Mouse (Mus musculus): ENCODE measurements around the gene Sectm1a.
"Not testable (repeated sequence)": the region's sequence is repeated elsewhere in the genome, so short reads cannot be mapped to it uniquely, and the experiment has no call there.

Sectm1a gene

DNA sequence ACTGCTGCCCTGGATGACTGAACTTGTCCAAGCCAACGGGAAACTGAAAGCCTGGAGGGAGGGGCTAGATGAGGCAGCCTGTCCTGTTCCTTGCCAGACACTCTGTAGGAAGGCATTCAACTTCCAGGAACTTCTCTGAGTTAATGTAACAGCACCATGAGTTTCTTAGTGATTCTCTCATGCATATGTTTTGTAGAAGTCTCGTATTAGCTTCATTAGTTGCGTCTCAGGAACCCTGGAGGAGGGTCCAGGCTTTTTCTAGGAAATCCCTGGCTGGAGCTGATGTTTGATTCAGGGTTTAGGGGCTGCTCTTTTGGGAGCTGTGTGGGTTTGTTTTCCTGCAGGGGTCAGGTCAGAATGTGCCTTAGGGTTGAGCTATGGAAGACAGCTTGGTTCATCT, at the start of gene Sectm1a:
Gene Sectm1a, minus strand, starts transcription at position 101 of the 400 bp plus-strand sequence.
- no peak for ATAC-seq (ENCODE audit: insufficient number of reproducible peaks, low FRiP score, low TSS enrichment)

DNA sequence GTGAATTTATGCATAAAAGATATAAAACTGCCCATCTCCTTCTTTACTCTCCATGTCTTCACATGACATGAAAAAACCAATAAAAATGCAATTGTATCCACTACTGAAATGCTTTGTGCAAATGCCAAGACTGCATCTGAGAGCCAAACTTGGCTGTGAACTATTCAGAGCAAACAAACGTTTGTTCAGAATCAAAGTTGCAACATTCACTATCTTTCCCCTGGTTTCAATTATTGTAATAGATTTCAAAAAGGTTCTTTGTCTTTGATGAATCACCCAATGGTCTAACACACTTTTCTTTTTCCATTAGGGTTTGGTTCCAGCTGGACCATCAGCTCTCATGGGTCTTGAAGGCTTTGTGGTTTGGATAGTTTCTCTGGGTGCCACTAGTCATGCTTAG, 48.6 kb upstream of the Sectm1a start:
- ATAC-seq (ENCODE audit: insufficient number of reproducible peaks, low FRiP score, low TSS enrichment): no peak

DNA sequence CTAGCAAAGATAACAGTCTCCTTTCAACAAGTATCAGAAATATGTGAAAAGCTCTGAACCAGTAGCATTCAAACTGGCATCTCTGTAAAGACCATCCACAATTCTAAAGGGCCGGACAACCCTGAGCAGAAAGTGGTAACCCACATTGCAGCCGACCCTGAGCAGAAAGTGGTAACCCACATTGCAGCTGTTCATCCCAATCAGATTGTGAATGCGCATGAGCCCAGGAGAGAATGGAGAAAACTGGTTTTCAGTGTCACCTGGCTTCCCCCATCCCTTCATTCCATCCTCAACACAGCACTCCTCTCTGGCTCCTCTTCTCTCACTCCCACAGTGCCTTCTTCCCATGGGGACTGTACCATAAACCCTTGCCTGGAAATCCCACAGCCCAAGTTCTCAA, 46.4 kb upstream of the Sectm1a start:
- no peak for ATAC-seq (ENCODE audit: insufficient number of reproducible peaks, low FRiP score, low TSS enrichment)

DNA sequence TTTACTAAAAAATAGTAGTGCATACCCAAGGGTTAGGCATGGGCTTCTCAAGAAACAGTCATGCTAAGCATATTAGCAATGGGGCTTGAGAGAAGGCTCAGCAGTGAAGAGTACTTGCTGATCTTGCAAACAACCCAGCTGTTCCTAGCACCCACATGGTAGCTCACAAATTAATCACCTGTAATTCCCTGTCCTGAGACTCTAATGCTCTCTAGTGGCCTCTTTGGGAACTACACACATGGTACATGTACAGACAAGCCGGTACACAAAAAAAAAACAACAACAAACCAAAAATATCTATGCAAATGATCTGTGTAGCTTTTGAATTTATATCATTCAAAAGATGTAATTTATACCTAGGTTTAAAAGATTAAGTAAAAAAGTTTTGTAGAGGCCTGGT, 45.4 kb upstream of the Sectm1a start:
- no peak for ATAC-seq (ENCODE audit: insufficient number of reproducible peaks, low FRiP score, low TSS enrichment)

DNA sequence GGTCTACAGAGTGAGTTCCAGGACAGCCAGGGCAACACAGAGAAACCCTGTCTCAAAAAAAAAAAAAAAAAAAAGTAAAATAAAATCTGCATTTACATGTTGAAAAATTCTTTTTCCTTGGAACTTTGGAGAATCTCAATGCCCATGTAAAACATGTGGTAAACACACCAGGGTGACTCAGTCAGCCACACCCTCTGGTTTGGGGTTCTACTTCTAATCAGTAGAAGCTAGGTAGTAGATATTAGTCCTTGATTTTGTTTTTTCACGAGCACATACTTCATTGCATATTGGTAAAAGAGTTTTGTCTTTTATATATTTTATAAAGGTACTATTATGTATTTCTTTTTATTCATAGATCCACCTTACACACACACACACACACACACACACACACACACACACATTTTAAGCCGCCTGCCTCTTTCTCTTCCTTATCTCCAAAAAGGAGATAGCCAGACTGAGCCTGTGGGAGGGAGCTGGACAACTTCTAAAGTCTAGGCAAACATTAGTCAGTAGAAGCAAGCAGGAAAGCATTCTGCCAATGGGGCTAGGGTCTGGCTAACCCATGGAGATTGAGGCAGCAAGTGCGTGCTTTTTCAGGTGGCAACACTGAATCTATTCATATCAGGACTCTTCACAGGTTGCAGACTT, 44.6 kb upstream of the Sectm1a start:
- ATAC-seq (ENCODE audit: insufficient number of reproducible peaks, low FRiP score, low TSS enrichment): no peak

DNA sequence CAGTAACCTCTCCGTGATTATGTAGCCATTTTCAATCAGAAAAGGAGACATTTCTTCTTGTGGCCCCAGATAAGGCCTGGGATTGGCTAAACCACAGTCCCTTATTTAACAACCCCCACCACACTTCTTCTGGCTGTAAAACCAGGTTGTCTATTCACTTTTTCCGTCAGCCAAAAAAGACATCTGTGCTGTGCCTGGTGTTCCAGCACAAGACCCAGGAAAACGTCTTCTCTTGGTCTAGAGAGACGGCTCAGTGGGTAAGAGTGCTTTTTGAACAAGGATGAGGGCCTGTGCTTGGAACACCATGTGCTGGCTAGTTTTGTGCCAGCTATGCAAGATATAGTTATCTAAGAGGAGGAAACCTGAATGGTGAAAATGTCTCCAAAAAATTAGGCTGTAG, 42.4 kb upstream of the Sectm1a start:
- ATAC-seq (ENCODE audit: insufficient number of reproducible peaks, low FRiP score, low TSS enrichment): no peak

DNA sequence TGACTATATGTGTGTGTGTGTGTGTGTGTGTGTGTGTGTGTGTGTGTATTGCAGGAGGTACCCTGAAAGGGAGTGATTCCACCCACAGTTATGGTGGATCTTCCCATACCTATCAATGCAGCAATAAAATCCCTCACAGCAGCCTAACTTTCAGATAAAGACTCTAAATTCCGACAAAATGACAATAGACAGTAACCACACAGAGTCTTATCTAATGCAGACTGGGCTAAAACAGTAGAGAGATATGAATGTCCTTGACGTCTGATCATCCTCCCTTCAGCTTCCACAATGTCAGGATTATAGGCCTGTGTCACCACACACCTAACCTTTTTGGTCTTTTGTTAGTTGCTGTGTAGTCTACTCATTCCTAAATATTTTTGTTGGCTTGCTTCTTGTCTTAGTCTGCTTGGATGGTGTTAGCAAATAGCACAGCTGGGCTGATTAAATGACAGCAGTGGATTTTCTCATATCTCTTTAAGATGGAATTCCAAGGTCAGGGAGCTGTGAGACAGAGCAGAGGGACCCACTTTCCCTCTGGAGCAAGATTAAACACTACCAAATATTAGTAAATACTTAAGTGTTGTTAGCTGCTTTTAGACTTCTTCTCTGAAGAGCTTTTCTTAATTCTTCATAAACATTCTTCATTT, 41.1 kb upstream of the Sectm1a start:
- ATAC-seq (ENCODE audit: insufficient number of reproducible peaks, low FRiP score, low TSS enrichment): no peak

DNA sequence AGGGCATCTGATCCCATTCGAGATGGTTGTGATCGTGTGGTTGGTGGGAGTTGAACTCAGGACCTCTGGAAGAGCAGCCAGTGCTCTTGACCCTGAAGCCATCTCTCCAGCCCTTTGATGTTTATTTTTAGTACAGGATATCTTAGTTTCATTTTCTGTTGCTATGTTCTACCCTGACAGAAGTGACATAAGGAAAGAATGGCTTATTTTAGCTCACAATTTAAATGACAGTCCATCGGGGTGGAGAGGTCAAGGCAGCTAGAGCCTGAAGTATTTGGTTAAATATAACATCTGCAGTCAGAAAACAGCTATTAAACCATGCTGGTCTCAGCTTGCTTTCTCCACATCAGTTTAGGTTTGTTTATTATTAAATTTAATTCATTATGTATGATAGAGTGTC, 40.1 kb upstream of the Sectm1a start:
- ATAC-seq (ENCODE audit: insufficient number of reproducible peaks, low FRiP score, low TSS enrichment): no peak

DNA sequence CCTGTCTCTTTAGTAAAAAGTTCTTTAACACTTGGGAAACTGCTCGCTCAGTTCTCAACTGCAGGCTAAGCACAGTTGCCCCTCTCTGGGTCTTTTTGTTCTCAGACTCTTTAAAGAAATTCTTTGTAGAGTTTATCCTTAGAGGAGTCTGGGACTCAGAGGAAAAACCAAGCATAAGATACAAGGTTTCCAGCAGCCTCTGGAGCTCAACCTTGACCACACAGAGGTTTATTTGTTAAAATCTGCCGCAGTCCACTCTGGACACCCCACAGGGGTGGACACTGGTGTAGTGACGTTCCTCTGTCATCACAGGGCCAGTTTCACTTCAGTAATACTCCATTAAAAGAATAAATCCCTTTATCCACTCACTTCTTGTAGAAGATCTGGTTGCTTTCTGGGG, 37.6 kb upstream of the Sectm1a start, which contains the start of gene Tex19.2:
Gene Tex19.2, minus strand, starts transcription at position 101 of the 400 bp plus-strand sequence.
- no peak for ATAC-seq (ENCODE audit: insufficient number of reproducible peaks, low FRiP score, low TSS enrichment)

DNA sequence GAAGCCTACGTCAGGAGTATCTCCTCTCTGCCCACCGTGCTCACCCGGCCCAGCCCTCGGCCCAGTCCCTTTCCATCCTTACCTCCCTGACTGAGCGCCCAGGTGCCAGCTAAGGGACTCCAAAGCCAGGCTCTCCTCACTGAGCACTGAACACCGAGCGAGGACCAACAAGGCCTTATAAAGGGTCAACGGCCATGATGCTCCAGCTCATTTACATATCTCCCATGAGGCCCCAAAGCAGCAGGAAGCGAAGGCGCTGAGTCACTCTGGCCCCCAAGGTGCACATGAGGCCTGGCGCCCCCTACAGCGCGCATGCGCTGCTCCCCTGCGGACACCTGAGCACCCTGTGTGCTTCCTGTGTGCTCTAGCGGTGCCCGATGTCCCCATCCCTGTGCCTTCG, 37.1 kb upstream of the Sectm1a start:
- no peak for ATAC-seq (ENCODE audit: insufficient number of reproducible peaks, low FRiP score, low TSS enrichment)

DNA sequence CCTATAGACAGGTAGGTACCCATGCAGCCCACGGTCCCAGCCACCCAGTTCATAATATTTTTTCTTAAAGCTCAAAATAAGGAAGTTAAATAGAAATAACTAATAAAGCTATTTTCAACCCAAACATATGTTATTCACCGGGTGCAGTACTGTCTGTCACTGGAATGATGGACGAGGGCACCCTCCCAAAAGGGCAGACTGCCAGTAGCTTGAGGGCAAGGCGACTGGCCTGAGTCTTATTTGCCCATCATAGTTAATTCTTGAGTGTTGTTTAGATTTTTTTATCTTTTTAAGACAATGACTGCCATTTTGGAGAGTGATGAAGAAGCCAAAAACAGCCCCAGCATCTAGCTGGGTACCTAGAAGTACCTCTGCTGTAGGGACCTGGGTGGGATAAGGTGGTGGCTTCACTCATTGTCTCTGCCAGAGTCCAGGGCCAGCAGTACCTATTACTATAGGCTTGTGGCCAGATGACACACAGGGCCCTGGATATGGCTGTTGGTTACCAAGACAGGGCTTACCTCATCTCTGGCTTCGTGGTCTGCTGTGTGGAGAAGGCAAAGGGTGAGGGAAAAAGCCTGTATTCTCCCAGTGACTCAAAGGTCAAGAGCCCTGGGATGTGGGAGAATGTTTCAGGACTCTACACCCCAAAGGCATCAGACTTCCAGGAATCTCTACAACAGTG, 31.2 kb upstream of the Sectm1a start:
- ATAC-seq (ENCODE audit: insufficient number of reproducible peaks, low FRiP score, low TSS enrichment): 0 out of 2 replicates have a peak, but pooled peaks have one; percentile 15

DNA sequence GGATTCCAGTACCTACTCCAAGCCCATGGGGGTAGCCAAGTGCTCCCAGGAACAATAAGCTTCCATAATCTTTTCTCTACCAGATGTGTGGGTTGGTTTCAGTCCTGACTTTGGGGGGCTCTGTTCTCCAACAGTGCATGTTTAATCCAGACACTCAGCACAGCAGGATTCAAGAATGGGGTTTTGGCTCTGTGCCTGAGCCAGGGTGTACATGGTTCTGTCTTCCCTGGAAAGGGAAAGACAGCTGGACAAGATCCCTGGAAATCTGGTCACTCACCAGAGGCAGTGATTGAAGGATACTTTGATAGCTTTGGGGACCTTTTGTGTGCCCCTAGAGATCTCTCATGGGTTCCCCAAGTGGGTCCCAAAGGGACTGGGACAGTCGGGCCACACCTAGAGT, 30.6 kb upstream of the Sectm1a start:
- ATAC-seq (ENCODE audit: insufficient number of reproducible peaks, low FRiP score, low TSS enrichment): no peak

DNA sequence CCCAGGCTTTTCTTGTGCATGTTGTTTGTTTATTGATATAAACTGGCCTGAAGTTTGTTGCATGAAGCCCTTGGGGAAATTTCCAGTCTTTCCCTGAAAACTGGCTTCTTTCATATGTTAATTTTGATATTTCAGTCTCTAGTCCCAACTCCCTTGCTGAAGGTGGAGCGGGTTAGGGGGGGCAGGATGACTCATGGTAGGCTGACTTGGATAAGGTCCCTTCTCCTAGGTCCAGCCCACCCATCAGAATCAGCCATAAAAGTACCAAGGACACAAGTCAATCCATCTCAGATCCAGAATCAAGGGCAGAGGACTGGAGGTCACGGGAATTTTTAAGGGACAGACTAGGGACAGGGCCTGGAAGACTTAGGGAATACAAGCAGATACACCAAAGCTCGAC, 30.0 kb upstream of the Sectm1a start:
- no peak for ATAC-seq (ENCODE audit: insufficient number of reproducible peaks, low FRiP score, low TSS enrichment)

DNA sequence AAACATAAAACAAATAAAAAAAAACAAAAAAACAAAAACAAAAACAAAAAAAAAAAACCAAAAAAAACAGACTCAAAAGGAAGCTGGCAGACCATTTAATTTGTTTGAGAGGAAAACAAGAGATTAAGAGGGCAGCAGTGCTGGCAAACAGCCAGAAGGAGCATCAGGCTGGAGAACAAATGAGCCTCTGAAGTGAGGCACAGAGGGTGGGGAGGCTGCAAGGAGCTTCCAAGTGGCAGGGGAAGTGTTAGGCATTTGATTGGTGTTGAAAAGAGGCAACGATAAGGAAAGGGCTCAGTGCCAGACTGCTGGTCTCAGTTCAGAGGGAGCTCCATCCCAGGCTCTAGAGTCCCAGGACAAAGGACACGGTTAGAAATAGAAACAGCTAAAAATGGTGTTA, 29.0 kb upstream of the Sectm1a start:
- ATAC-seq (ENCODE audit: insufficient number of reproducible peaks, low FRiP score, low TSS enrichment): no peak

DNA sequence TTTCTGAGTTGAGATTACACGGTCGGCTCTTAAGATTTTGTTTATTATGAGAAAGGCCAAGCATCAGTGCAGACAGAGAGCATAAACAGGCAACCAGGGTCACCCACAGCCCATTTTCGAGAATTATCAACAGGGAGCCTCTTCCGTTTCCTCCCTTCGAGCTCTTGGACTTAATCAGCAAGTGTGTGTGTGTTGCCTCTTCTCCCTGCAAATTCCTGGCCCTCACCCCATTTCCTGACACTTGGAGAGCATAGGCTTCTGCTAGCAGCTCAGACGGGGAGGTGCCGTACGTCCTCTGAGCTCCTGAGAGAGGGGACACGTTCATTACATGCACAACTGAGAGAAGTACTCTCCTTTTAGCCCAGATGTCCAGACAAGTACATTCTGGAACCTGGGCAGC, 27.0 kb upstream of the Sectm1a start:
- ATAC-seq (ENCODE audit: insufficient number of reproducible peaks, low FRiP score, low TSS enrichment): no peak

DNA sequence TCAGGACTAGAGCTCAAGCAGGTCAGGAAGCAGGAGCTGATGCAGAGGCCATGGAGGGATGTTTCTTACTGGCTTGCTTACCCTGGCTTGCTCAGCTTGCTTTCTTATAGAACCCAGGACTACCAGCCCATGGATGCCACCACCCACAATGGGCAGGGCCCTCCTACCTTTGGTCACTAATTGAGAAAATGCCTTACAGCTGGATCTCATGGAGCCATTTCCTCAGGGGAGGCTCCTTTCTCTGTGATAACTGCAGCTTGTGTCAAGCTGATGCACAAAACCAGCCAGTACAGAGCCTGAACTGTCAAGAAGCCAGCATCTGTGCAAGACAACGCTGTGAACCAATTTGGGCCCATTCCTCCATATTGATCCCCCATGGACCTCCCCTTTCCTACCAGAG, 26.2 kb upstream of the Sectm1a start:
- ATAC-seq (ENCODE audit: insufficient number of reproducible peaks, low FRiP score, low TSS enrichment): not testable (repeated sequence)

DNA sequence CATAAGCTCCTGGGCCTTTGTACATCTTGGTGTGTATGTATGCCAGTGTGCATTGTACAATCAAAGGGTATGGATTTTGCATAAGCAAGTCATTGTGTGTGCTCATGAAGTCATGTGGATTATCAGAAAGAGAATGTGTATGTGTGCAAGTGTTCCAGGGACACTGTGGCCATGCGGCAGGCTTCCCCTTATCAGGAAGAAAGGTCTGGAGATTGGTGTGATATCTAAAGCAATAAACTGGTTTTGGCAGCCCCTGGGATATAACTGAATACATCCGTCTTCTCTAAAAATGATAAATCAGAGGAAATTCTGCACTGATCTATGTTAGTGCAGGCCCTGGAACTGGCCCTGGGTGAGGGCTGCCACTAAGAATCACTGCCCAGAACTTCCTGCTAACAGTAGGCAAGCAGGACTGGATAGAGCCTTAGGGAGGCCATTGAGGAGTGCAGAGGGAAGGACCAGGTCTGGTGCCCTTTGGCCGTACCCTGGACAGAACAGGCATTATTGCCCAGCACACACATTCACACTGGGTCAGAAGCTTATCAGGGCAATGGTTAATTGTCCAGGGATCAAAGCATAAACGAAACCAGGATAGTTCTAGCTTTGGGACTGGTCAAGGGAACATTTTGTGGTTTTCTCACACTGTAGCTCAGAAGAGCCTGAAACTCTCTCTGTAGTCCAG, 20.2 kb upstream of the Sectm1a start:
- ATAC-seq (ENCODE audit: insufficient number of reproducible peaks, low FRiP score, low TSS enrichment): no peak

DNA sequence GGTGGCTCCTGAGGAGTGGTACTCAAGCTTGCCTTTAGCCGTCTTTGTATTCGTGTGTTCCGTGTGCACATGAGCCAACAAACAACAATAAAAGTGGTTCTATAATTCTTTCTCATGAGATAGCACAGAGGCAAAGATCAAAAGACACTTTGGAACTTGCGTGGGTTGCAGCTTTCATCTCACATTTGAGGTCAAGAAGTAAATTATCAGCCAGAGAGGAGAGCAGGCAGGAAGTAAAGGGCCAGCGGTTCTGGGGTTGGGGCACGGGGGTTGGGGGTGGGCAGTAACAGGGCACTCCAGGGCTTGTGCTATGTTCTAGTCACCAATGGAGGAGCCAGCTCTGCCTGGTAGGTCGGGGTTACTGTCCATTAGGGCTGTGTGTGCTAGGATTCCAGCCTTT, 19.7 kb upstream of the Sectm1a start:
- ATAC-seq (ENCODE audit: insufficient number of reproducible peaks, low FRiP score, low TSS enrichment): no peak

DNA sequence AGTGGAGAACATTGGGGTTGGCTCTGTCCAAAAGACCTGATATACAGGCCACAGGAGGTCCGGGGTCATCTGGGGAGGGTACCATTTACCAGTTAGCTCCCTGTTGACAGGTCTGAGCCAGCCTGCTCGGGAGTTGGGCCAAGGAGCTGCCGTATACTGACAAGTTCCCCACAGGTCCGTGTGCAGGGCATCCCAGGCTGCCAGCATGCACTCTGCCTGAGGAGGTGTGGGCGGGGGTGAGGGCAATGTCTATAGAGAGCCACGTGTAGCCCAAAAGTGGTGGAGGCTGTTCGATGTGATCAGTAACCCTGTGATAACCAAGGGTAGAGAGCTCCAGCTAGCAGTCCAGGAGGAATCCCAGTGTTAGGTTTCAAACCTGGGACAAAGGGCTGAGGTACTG, 18.7 kb upstream of the Sectm1a start:
- ATAC-seq (ENCODE audit: insufficient number of reproducible peaks, low FRiP score, low TSS enrichment): no peak

DNA sequence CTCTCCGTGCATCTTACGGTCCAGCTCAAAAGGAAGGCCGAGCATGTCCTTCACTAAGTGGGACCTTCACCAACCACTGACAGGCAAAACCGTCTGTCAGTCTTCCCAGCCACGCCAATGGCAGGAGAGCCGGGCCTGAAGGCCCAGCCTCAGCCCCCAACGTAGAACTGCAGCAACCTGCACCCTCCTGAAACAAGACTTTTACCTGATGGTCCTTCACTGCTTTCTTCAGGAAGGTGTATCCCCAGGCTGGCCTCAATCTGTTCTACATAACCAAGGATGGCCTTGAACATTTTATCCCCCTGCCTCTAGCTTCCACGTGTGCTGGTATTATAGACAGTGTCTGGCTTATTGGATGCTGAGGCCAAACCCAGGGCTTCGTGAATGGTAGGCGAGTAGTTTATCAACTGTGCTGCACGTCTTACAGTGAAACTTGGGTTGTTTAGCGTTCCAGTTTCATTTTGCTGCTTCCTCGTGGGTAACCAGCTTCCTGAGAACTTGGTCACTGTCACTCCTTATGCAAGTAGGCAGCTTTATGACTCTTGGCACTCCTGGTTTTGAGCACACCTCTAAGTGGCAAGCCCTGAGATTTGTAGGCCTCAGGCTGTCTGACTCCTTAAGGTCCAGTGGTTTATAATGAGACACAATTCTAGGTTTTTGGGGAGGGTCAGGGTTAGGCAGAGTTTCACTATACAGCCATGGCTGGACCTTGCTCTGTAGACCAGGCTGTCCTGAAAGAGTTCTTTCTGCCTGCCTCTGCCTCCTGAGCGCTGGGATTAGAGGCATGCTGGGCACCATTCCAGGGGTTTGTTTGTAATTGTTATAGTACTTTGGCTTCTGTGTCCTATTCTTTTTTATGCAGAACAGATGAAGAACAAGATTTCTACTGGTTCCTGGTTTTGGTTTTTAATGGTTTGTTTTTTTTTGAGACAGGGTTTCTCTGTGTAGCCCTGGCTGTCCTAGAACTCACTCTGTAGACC, 11.9 kb upstream of the Sectm1a start:
- no peak for ATAC-seq (ENCODE audit: insufficient number of reproducible peaks, low FRiP score, low TSS enrichment)
